Mouse (Mus musculus): ENCODE results near the gene Fntb. TPM values are rescaled to one million over a fixed set of nuclear protein-coding genes. Genes with fewer than 3 reads are reported as not detected.

Gene Fntb
- 10 to 100 TPM; 13.3 to 14.5 TPM for total RNA-seq (2021)

DNA sequence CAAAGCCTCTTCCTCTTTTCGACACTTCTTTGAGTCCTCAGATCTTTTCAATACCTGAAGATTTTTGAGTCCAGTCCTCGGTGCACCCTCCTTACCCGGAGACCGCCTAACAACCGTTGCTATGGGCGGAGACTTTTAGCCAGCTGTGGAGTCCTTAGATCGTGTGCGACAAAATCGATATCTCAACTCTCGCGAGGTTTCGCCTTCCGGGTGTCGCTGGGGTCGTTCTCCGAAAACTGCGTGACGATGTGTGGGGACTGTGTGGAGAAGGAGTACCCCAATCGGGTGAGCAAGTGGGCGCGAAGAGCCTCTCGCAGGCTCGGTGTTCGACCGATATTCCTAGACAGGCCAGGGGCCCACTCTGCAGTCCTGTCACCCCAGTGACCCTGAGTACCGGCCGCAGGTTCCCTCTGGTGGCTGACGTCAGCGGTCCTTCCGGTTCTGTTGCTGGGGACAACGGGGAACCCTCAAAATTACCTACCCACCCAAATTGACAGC, at the start of gene Fntb, which contains the start of gene Churc1:
Fntb (plus strand) TSS at position 236 of the 498 bp plus-strand sequence.
Churc1 (plus strand) TSS at position 185 of the 498 bp plus-strand sequence.
- peak; percentile 89 to 92 for DNase-seq
- intact Hi-C loops (cut with DNase I) = no loop called here

GRCm38 (mm10) chr12:76718384-76718783, 47.0 kb upstream of the Fntb start:
- intact Hi-C loops (cut with DNase I) = loop anchor here (2.0 kb wide), 1 partner anchor 68 kb away; no protein-coding TSS in a partner anchor
- DNase-seq = no peak

GRCm38 (mm10) chr12:76720572-76720971, 44.8 kb upstream of the Fntb start:
- intact Hi-C loops (cut with DNase I) = loop anchor here (5.0 kb wide), 1 partner anchor 223 kb away; no protein-coding TSS in a partner anchor
- DNase-seq = no peak

DNA sequence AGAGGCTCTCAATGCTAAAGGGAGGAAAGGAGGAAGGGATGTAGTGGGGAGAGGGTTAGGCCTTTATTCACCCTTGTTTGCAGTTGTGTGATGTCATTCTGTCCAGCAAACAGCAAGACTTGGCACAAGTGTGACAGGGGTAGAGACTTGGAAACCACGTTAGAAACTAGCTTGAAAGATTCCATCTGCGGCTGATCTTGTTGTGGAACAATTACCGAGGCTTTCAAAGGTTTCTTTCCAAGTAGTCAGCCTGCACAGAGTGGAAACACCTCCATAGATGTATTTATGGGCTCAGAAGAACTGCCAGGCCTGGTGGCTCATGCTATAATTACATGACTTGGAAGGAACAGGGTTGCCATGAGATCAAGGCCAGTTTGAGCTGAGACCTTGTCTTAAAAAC, 43.4 kb upstream of the Fntb start:
- intact Hi-C loops (cut with DNase I) = loop anchor here (5.0 kb wide), 1 partner anchor 225 kb away; no protein-coding TSS in a partner anchor

DNA sequence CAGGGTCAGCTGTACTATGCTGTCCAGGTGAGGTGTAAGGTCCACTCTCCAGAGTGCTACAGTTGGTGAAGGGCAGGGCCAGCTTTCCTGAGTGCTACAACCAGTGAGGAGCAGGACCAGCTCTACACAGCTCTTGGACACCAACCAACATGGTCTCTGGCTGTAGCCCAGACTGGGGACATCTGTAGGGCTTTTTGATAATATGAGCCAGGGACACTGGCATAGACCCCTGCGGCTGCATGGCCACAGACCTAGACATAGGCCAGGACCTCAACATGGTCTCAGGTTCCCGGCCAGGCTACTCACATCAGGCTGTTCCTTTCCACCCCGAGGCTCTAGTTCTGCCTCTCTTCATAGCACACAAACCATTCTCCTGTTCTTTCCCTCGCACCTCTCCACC, 37.4 kb upstream of the Fntb start:
- no peak for DNase-seq
- intact Hi-C loops (cut with DNase I) = no loop called here

More for the DNA sequence above, 43.4 kb upstream of the Fntb start:
- no peak for DNase-seq

DNA sequence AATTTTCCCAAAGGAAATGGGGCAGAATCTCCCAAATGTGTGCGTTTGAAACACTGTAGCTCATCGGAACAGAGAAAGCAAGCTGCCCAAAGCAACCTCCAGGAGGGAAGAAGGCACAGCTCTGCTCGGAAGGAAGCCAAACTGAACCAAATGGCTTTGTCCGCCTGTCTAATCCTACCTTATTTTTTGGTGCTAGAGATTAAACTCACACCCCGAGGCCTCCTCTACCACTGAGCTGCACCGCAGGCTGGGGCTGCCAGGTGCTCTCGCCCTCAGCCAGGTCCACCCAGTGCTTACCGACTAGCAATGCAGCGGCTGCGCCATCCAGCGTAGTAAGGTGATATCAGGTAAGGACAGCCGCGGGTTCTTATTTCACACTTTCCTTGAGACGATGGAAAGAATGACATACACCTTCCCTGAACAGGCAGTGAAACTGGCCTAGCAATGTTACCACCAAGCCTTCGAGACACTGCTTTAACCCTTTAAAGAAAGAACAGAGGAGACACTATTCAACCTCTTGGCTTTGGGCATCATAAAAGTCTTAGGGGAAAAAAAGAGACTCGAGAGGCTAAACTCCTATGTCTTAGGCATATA, 14.4 kb upstream of the Fntb start:
- DNase-seq = no peak
- intact Hi-C loops (cut with DNase I) = no loop called here

GRCm38 (mm10) chr12:76752652-76753318, 12.6 kb upstream of the Fntb start:
- peak in 1 of 2 experiments; percentile 13 for DNase-seq
- intact Hi-C loops (cut with DNase I) = no loop called here

DNA sequence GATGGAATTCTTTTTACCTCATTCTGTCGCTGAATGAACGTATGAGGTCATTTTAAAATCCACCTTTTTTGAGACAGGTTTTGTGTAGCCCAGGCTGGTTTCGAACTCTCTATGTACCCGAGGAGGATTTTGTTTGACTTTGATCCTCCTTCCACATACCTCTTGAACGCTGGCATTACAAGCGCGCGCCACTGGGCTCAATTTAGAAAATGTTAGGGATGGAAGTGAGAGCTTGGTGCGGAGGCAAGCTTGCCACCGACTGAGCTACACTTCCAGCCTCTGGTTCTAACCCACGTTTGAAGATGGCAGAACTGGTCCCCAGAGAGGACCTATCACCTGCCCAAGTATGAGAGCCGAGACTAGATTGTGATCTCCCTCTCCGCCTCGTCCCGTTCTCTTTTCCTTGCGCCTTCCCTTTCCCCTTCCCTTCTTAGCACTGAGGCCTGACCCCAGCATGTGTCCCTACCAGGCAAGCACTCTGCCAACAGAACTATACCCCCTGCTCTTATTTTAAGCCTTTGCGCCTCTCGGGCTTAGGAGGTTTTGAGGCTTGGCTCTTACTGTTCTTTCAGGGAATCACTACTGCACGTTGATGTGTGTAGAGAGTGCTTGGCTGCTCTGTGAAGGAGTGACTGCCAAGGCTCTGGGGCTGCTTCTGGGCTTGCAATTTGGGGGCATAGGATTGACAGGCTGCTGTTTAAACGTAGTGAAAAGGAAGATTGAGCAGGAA, 677 bp downstream of the Fntb start:
- DNase-seq = peak; percentile 8 to 32
- intact Hi-C loops (cut with DNase I) = no loop called here

- no peak for DNase-seq
- intact Hi-C loops (cut with DNase I) = no loop called here
These were observed 5.6 kb downstream of the Fntb start for GRCm38 (mm10) chr12:76770841-76771500.

DNA sequence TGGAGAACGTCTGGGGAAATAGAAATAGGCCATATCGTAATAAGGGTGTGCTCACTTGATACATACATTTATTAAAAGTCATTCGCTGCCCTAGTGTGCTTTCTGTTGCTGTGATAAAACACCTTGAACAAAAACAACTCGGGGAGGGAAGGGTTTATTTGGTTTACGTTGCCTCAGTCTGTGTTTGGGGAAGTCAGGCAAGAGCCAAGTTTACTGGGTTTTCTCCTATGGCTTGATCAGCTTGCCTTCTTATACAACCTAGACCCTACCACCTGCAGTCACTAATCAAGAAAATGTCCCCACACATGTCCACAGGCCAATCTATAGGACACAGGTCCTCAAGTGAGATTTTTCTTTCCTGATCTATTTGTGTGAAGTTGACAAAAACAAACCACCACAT, 6.2 kb downstream of the Fntb start:
- intact Hi-C loops (cut with DNase I) = no loop called here
- DNase-seq = no peak

DNA sequence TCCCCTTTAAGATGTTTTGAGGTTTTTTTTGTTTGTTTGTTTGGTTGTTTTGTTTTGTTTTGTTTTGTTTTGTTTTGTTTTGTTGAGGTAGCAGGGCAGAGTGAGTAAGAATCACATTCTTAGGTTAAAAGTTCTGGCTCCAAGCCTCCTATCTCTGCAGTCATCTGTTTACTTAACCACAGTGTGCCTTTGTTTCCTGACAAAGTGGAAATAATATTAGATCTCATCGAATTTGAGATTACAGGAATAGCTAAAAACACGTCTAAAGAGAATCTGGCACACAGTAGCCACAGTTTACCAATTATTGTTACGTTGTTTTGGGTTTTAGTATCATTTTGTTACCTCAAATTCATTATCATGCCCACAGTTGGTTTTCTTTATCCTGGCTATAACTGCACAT, 9.3 kb downstream of the Fntb start:
- intact Hi-C loops (cut with DNase I) = no loop called here
- no peak for DNase-seq

GRCm38 (mm10) chr12:76775132-76775531, 9.7 kb downstream of the Fntb start:
- DNase-seq = no peak
- intact Hi-C loops (cut with DNase I) = no loop called here

- no peak for DNase-seq
- intact Hi-C loops (cut with DNase I) = no loop called here
These were observed 11.5 kb downstream of the Fntb start for GRCm38 (mm10) chr12:76776898-76777297.

- DNase-seq = no peak
- intact Hi-C loops (cut with DNase I) = no loop called here
These were observed 12.5 kb downstream of the Fntb start for GRCm38 (mm10) chr12:76777845-76778244.

- no peak for DNase-seq
- intact Hi-C loops (cut with DNase I) = no loop called here
These were observed 13.1 kb downstream of the Fntb start for GRCm38 (mm10) chr12:76778305-76779083.

DNA sequence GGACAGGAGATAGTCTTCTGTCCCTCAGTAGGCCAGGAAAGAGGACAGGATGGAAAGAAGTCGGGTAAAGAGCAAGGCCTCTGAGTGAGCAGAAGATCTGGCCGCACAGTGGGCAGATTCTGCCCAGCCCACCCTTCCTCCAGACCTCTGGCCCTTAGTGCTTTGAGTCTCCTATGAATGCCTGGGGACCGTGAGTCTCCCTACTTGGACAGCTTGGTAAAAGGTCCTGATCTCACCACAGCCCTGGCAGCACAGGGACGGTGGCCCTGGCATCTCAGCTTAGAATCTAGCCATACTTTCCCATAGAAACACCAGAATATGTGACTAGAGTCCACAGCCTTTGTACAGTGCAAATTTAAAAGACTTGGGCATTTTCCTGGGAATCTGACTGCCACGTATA, 14.6 kb downstream of the Fntb start:
- intact Hi-C loops (cut with DNase I) = no loop called here

GRCm38 (mm10) chr12:76780639-76781468, 15.5 kb downstream of the Fntb start:
- intact Hi-C loops (cut with DNase I) = no loop called here
- DNase-seq = no peak

More for the DNA sequence above, 14.6 kb downstream of the Fntb start:
- no peak for DNase-seq

GRCm38 (mm10) chr12:76784056-76784619, 18.7 kb downstream of the Fntb start:
- peak in 1 of 2 experiments; percentile 9 for DNase-seq
- intact Hi-C loops (cut with DNase I) = no loop called here

All from heart, postnatal 36 days (tissue).